Mouse (Mus musculus): ENCODE data around the gene Rplp0. TPM values are rescaled to one million over a fixed set of nuclear protein-coding genes. Genes with fewer than 3 reads are reported as not detected.
"Not testable (repeated sequence)": the region's sequence is repeated elsewhere in the genome, so short reads cannot be mapped to it uniquely, and the experiment has no call there.

Gene Rplp0
- polyA plus RNA-seq, 1 experiment from 2014 or later, result 1,615 TPM

- H3K9ac ChIP-seq (ENCODE audit: low read depth, low read length), result no peak overlapping the region
- H3K4me1 ChIP-seq (ENCODE audit: control insufficient read depth, insufficient read depth, low read length), result peaks cover 52% of the 10 kb centered on the region
- no peaks in the 10 kb centered on the region for H3K9me3 ChIP-seq (ENCODE audit: control insufficient read depth, low read length)
- WGBS, result 89% methylated on average over 7 of the region's 7 CpGs
- no peak overlapping the region for H3K4me2 ChIP-seq (ENCODE audit: low read depth, low read length)
- no peak for ATAC-seq
- H3K4me3 ChIP-seq (ENCODE audit: low read length), result no peak overlapping the region
- H3K36me3 ChIP-seq (ENCODE audit: control insufficient read depth, insufficient read depth, low read length), result no peaks in the 10 kb centered on the region
- H3K27ac ChIP-seq (ENCODE audit: low read length), result peak overlapping the region; percentile 27; the same call in 1 of the 2 replicates
- H3K27me3 ChIP-seq (replicated peaks; ENCODE audit: control insufficient read depth, insufficient read depth, low read length), result no peaks in the 10 kb centered on the region
Measured at GRCm38 (mm10) chr5:115516908-115517307, 42.4 kb upstream of the Rplp0 start.

- no peaks in the 10 kb centered on the region for H3K9me3 ChIP-seq (ENCODE audit: control insufficient read depth, low read length)
- H3K27ac ChIP-seq (ENCODE audit: low read length), result peak overlapping the region; percentile 27; the same call in 1 of the 2 replicates
- no peaks in the 10 kb centered on the region for H3K27me3 ChIP-seq (replicated peaks; ENCODE audit: control insufficient read depth, insufficient read depth, low read length)
- H3K9ac ChIP-seq (ENCODE audit: low read depth, low read length), result no peak overlapping the region
- H3K4me3 ChIP-seq (ENCODE audit: low read length), result no peak overlapping the region
- WGBS, result 89% methylated on average over 9 of the region's 9 CpGs
- peaks cover 56% of the 10 kb centered on the region for H3K4me1 ChIP-seq (ENCODE audit: control insufficient read depth, insufficient read depth, low read length)
- ATAC-seq, result no peak
- H3K4me2 ChIP-seq (ENCODE audit: low read depth, low read length), result no peak overlapping the region
- no peaks in the 10 kb centered on the region for H3K36me3 ChIP-seq (ENCODE audit: control insufficient read depth, insufficient read depth, low read length)
Measured at GRCm38 (mm10) chr5:115517501-115517900, 41.8 kb upstream of the Rplp0 start.

- not testable (repeated sequence) for H3K9ac ChIP-seq (ENCODE audit: low read depth, low read length); H3K36me3 ChIP-seq (ENCODE audit: control insufficient read depth, insufficient read depth, low read length); H3K4me3 ChIP-seq (ENCODE audit: low read length); ATAC-seq; H3K4me2 ChIP-seq (ENCODE audit: low read depth, low read length); H3K27ac ChIP-seq (ENCODE audit: low read length); H3K27me3 ChIP-seq (replicated peaks; ENCODE audit: control insufficient read depth, insufficient read depth, low read length); H3K9me3 ChIP-seq (ENCODE audit: control insufficient read depth, low read length)
- H3K4me1 ChIP-seq (ENCODE audit: control insufficient read depth, insufficient read depth, low read length), result peaks cover 64% of the 10 kb centered on the region
- WGBS, result 90% methylated on average over 8 of the region's 8 CpGs
Measured at GRCm38 (mm10) chr5:115518214-115518613, 41.1 kb upstream of the Rplp0 start.

- Histone ChIP-seq H3K4me2 (ENCODE audit: low read depth, low read length) (peak overlapping the region; percentile 27), H3K4me3 (ENCODE audit: low read length) (0 out of 2 replicates have a peak overlapping the region, but pooled peaks have one; percentile 5), H3K9ac (ENCODE audit: low read depth, low read length) (peak overlapping the region; percentile 53), H3K36me3 (ENCODE audit: control insufficient read depth, insufficient read depth, low read length) (no peaks in the 10 kb centered on the region), H3K27me3 (replicated peaks; ENCODE audit: control insufficient read depth, insufficient read depth, low read length) (no peaks in the 10 kb centered on the region), H3K27ac (ENCODE audit: low read length) (peak overlapping the region; percentile 91), H3K9me3 (ENCODE audit: control insufficient read depth, low read length) (no peaks in the 10 kb centered on the region), H3K4me1 (ENCODE audit: control insufficient read depth, insufficient read depth, low read length) (peaks cover 66% of the 10 kb centered on the region)
- no peak; the same call in 1 of the 2 replicates for ATAC-seq
- WGBS, result 57% methylated on average over 21 of the region's 21 CpGs
Measured at GRCm38 (mm10) chr5:115520325-115520869, 38.9 kb upstream of the Rplp0 start.

GRCm38 (mm10) chr5:115521553-115522461 is 37.5 kb upstream of the Rplp0 start:
- peak; percentile 68 for ATAC-seq
- H3K4me3 ChIP-seq (ENCODE audit: low read length), result no peak overlapping the region; the same call in 1 of the 2 replicates
- peak overlapping the region; percentile 91 for H3K27ac ChIP-seq (ENCODE audit: low read length)
- peaks cover 61% of the 10 kb centered on the region for H3K4me1 ChIP-seq (ENCODE audit: control insufficient read depth, insufficient read depth, low read length)
- no peaks in the 10 kb centered on the region for H3K9me3 ChIP-seq (ENCODE audit: control insufficient read depth, low read length)
- no peak overlapping the region for H3K9ac ChIP-seq (ENCODE audit: low read depth, low read length)
- 45% methylated on average over 20 of the region's 21 CpGs for WGBS
- no peaks in the 10 kb centered on the region for H3K36me3 ChIP-seq (ENCODE audit: control insufficient read depth, insufficient read depth, low read length)
- peak overlapping the region; percentile 10 for H3K4me2 ChIP-seq (ENCODE audit: low read depth, low read length)
- no peaks in the 10 kb centered on the region for H3K27me3 ChIP-seq (replicated peaks; ENCODE audit: control insufficient read depth, insufficient read depth, low read length)

- H3K27ac ChIP-seq (ENCODE audit: low read length), result peak overlapping the region; percentile 91
- H3K9me3 ChIP-seq (ENCODE audit: control insufficient read depth, low read length), result no peaks in the 10 kb centered on the region
- H3K9ac ChIP-seq (ENCODE audit: low read depth, low read length), result peak overlapping the region; percentile 53
- H3K4me1 ChIP-seq (ENCODE audit: control insufficient read depth, insufficient read depth, low read length), result peaks cover 61% of the 10 kb centered on the region
- H3K27me3 ChIP-seq (replicated peaks; ENCODE audit: control insufficient read depth, insufficient read depth, low read length), result no peaks in the 10 kb centered on the region
- no peak overlapping the region for H3K4me3 ChIP-seq (ENCODE audit: low read length)
- 80% methylated on average over 4 of the region's 4 CpGs for WGBS
- H3K36me3 ChIP-seq (ENCODE audit: control insufficient read depth, insufficient read depth, low read length), result no peaks in the 10 kb centered on the region
- ATAC-seq, result no peak
- H3K4me2 ChIP-seq (ENCODE audit: low read depth, low read length), result peak overlapping the region; percentile 28; the same call in 1 of the 2 replicates
Measured at GRCm38 (mm10) chr5:115522531-115522930, 36.7 kb upstream of the Rplp0 start.

- Histone ChIP-seq H3K27me3 (replicated peaks; ENCODE audit: control insufficient read depth, insufficient read depth, low read length) (no peaks in the 10 kb centered on the region), H3K27ac (ENCODE audit: low read length) (peak overlapping the region; percentile 91), H3K4me1 (ENCODE audit: control insufficient read depth, insufficient read depth, low read length) (peaks cover 61% of the 10 kb centered on the region), H3K4me3 (ENCODE audit: low read length) (no peak overlapping the region), H3K36me3 (ENCODE audit: control insufficient read depth, insufficient read depth, low read length) (no peaks in the 10 kb centered on the region), H3K9me3 (ENCODE audit: control insufficient read depth, low read length) (no peaks in the 10 kb centered on the region), H3K4me2 (ENCODE audit: low read depth, low read length) (0 out of 2 replicates have a peak overlapping the region, but pooled peaks have one; percentile 28), H3K9ac (ENCODE audit: low read depth, low read length) (peak overlapping the region; percentile 53)
- 62% methylated on average over 15 of the region's 15 CpGs for WGBS
- ATAC-seq, result peak; percentile 69
Measured at GRCm38 (mm10) chr5:115522981-115523499, 36.2 kb upstream of the Rplp0 start.

- peaks cover 62% of the 10 kb centered on the region for H3K4me1 ChIP-seq (ENCODE audit: control insufficient read depth, insufficient read depth, low read length)
- H3K36me3 ChIP-seq (ENCODE audit: control insufficient read depth, insufficient read depth, low read length), result no peaks in the 10 kb centered on the region
- H3K27me3 ChIP-seq (replicated peaks; ENCODE audit: control insufficient read depth, insufficient read depth, low read length), result no peaks in the 10 kb centered on the region
- no peaks in the 10 kb centered on the region for H3K9me3 ChIP-seq (ENCODE audit: control insufficient read depth, low read length)
- WGBS, result 17% methylated on average over 15 of the region's 15 CpGs
- H3K4me2 ChIP-seq (ENCODE audit: low read depth, low read length), result 0 out of 2 replicates have a peak overlapping the region, but pooled peaks have one; percentile 3
- no peak overlapping the region for H3K4me3 ChIP-seq (ENCODE audit: low read length)
- ATAC-seq, result peak; percentile 32; the same call in 1 of the 2 replicates
- peak overlapping the region; percentile 1 for H3K9ac ChIP-seq (ENCODE audit: low read depth, low read length)
- peak overlapping the region; percentile 11 for H3K27ac ChIP-seq (ENCODE audit: low read length)
Measured at GRCm38 (mm10) chr5:115523971-115524370, 35.3 kb upstream of the Rplp0 start.

GRCm38 (mm10) chr5:115524471-115524870 is 34.8 kb upstream of the Rplp0 start:
- no peaks in the 10 kb centered on the region for H3K36me3 ChIP-seq (ENCODE audit: control insufficient read depth, insufficient read depth, low read length)
- no peak overlapping the region for H3K4me3 ChIP-seq (ENCODE audit: low read length)
- H3K9me3 ChIP-seq (ENCODE audit: control insufficient read depth, low read length), result no peaks in the 10 kb centered on the region
- H3K27me3 ChIP-seq (replicated peaks; ENCODE audit: control insufficient read depth, insufficient read depth, low read length), result no peaks in the 10 kb centered on the region
- no peak overlapping the region for H3K4me2 ChIP-seq (ENCODE audit: low read depth, low read length)
- ATAC-seq, result 0 out of 2 replicates have a peak, but pooled peaks have one; percentile 8
- peak overlapping the region; percentile 11; the same call in 1 of the 2 replicates for H3K27ac ChIP-seq (ENCODE audit: low read length)
- 52% methylated on average over 12 of the region's 12 CpGs for WGBS
- peak overlapping the region; percentile 1 for H3K9ac ChIP-seq (ENCODE audit: low read depth, low read length)
- H3K4me1 ChIP-seq (ENCODE audit: control insufficient read depth, insufficient read depth, low read length), result peaks cover 64% of the 10 kb centered on the region
